Mouse (Mus musculus) layer of hippocampus, adult 9-10 months (tissue): ENCODE measurements at regions not wholly inside any gene's neighbourhood (a gene's known extent, or its start where the extent isn't known, plus 50 kb on each side); places are given as distances from the start of the nearest gene placed in this dataset.

ENCODE experiments used
- DNase-seq: peaks from one replicate; pipeline ENCODE4 v3.0.0; 2022; ENCODE audit warnings: low spot score

GRCm38 (mm10) chr1:73444216-73444890 lies 428.6 kb upstream of the Tnp1 start:
- no peak for DNase-seq

GRCm38 (mm10) chr1:73438385-73438784 lies 422.7 kb upstream of the Tnp1 start:
- no peak for DNase-seq

DNA sequence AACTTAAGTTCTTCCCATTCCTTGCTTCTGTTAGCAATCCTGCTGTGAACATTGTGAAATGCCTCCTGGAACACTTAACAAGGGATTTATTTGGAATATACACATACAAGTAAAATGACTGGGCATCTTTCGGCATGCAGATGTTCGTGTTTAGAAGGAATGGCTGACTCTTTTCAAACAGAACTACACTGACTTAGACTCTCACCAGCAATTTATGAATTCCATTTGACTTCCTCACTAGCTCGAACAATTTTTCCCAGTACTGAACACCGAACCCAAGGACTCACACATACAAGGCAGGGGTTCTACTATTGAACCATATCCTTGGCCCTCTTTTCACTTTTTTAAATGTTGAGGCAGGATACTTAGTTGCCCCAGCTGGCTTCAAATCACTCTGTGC lies 412.4 kb upstream of the Tnp1 start:
- no peak for DNase-seq

DNA sequence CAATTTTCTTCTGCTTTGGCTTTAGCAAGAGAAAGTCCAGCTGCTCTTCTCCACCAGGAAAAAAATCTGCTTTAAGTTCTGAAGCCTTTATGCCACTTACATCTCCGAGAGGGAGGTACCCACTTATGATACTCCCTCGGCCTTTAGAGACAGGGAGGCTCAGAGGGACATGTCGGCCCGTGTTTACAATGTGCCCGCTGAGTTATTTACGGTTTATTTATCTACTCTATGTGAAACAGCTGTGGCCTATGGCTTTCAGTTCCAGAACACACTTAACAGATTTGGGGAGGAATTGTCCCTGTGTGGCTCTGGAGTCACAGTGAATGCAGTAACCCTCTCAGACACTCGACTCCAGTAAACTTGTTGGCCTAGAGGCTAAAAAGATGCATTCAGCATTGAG lies 409.3 kb upstream of the Tnp1 start:
- DNase-seq = no peak

DNA sequence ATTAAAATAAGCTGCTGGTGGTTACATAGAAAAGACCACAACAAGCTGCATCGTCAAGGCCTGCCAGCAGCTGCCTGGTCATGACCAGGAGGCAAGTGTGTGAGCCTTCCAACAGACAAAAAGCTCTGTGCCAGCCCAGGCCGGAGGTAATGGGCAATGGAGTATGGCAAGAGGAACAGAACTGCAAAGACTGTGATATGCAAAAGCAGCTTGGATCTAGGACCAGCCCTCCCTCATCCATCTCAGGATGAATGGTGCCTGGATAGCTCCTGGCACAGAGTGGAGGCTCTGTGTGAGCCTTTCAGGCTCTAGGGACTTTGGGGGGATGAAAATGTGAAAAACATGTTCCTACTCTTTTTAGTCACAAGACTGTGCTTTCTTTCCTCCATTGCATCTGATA lies 402.5 kb upstream of the Tnp1 start:
- no peak for DNase-seq

DNA sequence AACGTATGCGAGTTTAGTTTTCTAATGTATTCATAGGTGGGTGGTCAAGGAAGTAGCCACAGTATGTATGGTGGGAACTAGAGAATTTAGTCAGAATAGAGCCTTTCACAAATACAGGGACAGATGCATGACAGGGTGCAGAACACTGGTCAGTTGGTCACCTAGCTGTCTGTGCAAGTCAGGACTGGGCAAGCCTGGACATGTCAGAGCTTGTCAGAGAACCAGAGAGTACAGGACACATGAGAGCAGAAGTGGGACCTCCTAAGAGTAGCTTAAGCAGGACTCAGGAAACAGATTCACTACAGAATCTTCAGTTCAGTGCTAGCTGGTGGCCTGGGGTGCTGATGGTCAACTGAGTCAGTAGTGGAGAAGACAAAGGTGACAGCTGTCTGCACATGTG lies 395.7 kb upstream of the Tnp1 start:
- no peak for DNase-seq

DNA sequence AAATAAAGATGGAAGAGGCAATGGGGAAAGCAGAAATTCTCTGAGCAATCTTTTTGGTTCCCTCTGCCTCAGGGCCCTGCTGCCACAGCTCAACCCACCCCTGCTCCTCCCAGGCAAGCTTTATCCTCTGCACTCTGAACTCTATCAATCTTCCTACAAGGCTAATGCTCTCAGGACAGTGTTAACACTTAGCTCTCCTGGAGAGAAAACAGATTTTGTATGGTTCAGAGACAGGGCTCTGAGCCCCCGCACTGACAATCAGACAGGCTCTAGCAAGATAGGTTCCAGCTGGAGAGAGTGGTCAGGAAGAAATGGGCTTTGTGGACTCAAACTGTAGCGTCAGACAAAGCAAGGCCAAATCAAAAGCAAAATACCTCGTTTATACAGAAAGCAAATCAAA lies 383.5 kb upstream of the Tnp1 start:
- no peak for DNase-seq

- no peak for DNase-seq
Measured at GRCm38 (mm10) chr1:73395034-73395433, 379.3 kb upstream of the Tnp1 start.

DNA sequence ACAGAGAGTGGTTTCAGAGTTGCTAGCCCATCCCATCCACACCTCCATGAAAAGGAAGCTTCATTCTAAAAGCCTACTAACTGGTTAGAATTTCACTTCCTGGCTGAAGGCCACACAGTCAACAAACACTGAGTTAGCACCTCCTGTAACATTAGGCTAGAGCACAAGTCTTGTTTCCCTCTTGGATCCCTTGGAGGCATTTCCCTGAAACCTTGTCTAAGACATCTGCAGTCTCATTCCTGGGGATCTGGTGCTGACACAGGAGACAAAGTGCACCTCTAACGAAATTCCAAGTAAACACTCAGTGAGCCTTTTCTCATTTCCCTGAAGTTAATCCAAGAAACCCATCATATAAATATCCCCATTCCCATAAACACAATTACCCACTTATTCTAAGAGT lies 378.8 kb upstream of the Tnp1 start:
- no peak for DNase-seq

GRCm38 (mm10) chr1:73392077-73392476 lies 376.4 kb upstream of the Tnp1 start:
- no peak for DNase-seq

DNA sequence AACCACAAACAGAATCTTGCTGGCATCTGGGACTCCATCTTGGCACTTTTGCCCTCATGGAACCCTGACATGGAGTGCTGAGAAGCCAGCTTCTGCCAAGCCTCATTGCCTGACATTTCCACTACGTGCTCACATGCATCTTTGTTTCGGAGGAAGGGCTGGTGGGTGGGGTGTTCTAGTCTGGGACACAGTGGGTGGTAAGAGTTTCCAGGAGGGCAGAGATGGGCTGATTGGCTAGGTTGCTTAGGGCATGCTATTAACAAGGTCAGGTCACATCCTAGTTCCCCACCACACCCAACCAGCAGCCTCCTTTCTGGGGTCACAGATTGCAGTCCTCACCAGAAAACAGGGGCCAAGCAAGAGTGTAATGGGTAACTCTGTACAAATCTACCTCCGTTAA lies 374.3 kb upstream of the Tnp1 start:
- DNase-seq = no peak

DNA sequence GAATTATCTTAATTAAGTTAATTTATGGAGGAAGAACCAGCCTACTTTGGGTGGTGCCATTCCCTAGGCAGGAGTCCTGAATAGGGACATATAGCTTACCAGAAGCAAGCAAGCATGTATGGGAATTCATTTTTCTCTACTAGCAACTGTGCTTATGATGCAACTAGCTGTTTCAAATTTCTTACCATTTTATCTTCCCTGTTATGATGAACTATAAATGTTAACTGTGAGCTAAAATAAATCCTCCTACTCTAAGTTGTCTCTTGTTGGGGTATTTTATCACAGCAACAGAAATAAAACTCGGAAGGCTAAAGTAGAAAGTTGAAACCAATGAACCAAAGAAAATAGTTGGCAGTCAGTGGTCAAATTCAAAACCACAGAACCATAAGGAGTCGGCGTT lies 373.5 kb upstream of the Tnp1 start:
- no peak for DNase-seq

DNA sequence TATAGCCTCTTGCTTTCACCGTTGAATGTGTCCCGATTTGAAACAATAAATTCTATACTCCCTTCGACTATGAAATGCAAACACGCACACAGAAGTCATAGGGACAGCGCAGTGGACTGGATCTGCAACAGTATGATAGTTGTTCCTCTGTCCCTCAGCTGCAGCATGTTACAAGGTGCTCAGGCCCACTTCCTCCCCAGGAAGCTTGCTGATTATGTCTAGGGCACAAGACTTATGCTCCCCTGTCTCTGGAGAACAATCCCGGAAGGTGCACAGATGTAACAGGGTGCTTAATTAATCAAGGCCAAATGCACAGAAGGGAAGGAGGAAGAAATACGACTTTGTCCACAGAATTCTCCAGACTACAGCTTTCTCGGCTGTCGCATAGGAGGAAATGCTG lies 365.9 kb upstream of the Tnp1 start:
- no peak for DNase-seq

GRCm38 (mm10) chr1:73374531-73375375 lies 359.0 kb upstream of the Tnp1 start:
- no peak for DNase-seq

GRCm38 (mm10) chr1:73368222-73368621 lies 352.5 kb upstream of the Tnp1 start:
- DNase-seq = no peak

GRCm38 (mm10) chr1:73365842-73366241 lies 350.1 kb upstream of the Tnp1 start:
- DNase-seq = no peak

DNA sequence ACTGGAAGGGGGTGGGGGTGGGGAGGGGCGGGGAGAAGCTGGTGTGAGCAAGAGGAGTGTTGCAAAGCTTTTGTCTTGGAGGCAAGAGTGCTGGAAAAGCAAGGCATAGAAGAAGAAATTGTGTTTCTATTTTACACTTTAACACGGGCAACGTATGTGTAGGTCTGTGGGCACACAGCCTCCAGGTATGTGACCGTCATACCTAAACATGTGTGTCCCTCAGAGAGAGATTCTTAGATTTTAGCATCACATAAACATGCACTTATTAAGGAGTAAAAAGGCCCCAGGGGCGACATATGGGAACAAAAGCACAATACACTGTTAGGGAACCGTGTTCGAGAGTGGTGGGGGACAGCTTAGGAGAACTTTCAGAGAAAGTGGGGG lies 348.6 kb upstream of the Tnp1 start:
- DNase-seq = no peak

- DNase-seq = no peak
Measured at GRCm38 (mm10) chr1:73363549-73364299, 348.0 kb upstream of the Tnp1 start.

DNA sequence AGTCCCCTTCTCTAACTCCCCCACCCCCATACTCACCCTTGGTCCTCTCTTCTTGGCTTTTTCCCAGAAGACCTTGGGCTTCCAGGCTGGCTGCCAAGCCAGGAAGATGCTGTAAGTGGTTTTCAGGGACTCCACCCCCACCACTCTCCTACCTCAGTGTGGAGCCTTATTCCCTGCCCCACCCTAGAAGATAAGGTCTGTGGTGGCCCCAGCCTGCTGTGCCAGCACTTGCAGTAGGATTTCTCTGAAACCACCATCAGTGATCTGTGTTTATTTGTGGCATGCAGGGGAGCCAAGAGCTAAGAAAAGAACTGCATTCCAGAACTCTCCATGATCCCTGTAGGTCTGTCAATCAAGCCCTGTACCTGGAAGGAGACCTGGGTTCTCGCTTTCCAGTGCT lies 346.4 kb upstream of the Tnp1 start:
- no peak for DNase-seq

DNA sequence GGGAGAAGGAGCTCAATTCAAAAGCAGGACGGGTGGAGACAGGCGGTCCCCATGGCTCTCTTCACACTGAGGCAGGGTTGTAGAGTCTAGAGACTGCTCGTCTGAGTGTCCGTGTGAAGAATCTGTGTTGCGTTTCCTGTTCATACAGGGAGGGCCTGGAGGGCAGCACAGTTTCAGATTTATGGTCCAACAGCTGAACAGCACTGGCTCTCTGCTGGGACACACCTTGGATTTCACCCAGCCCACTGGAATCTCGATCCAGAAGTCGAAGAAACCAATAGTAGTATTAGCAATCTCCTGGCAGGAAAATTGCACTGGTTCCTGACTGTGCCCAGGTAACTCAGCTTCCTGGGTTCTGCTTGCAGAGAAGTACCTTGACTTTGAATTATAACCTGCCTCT lies 345.6 kb upstream of the Tnp1 start:
- no peak for DNase-seq

- no peak for DNase-seq
Measured at GRCm38 (mm10) chr1:73354447-73354846, 338.7 kb upstream of the Tnp1 start.

DNA sequence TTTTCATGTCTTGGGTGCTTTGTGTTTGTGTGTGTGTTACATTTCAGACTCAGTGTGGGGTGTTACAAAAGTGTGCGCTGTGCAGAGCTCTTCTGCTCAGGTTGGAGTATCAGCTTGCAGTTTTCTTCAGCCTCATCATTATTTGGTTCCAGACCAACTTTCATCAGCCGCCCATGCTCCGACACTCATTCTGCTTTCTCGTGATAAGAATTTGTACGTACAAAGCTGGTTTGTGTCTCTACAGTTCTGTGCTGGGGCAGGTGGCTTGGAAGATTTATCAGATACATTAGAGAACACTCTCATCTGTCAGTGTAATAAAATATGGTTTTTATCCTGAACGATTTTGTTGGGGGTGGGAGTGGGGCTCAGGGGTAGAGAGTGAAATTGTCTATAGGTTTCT lies 332.8 kb upstream of the Tnp1 start:
- no peak for DNase-seq

DNA sequence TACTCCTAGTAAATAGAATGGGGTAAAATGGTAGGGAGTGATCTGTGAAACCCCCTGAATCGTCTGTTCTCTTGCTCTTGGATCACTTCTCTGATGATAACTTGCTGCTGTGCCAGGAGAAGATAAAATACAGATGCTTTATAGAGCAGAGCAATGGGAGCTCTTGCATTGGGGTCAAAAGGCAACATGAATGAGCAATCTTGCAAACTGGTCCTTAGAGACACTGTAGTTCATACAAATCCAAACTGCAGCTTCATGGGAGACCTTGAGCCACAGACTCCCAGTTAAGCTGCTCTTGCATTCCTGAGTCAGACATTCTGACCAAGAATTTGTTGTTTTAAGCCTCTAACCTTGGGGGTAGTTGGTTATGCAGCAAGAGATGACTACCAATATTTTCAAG lies 328.9 kb upstream of the Tnp1 start:
- DNase-seq = no peak
